Mouse (Mus musculus): ENCODE data around the gene Hsd17b12. TPM values are rescaled to one million over a fixed set of nuclear protein-coding genes. Genes with fewer than 3 reads are reported as not detected.

The Hsd17b12 gene
- polyA plus RNA-seq, 1 experiment from 2014 or later = 150 TPM

DNA sequence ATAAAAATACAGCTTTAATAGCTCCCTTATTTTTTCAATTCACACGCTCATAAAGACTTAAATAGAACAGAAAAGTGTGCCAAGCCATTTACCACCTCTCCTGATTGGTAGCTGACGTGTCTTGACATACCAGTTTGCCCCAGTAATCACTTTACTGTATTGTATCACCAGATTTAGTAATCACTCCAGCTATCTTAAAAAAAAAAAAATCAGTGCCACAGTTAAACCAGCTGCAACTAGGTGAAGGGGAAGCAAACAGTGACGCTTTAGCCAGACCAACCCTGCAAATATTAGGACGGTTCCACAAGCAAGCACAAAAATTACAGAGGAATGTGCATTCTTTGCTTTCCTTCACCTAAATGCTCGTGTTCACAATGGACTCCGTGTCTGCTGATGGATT, 4.4 kb upstream of the Hsd17b12 start:
- H3K4me1 ChIP-seq (ENCODE audit: control insufficient read depth, insufficient read depth, low read length) = 0 out of 2 replicates have a peak, but pooled peaks cover 2% of the 10 kb centered on the region
- no peaks in the 10 kb centered on the region for H3K27me3 ChIP-seq (ENCODE audit: control insufficient read depth, insufficient read depth, low read depth, low read length)
- H3K9ac ChIP-seq (ENCODE audit: low read depth, low read length) = no peak overlapping the region
- H3K36me3 ChIP-seq (ENCODE audit: control insufficient read depth, insufficient read depth, low read length) = no peaks in the 10 kb centered on the region
- H3K9me3 ChIP-seq (replicated peaks; ENCODE audit: control insufficient read depth, low read length, poor library complexity, severe bottlenecking) = no peaks in the 10 kb centered on the region
- no peak overlapping the region for H3K27ac ChIP-seq (ENCODE audit: low read length)
- H3K4me3 ChIP-seq (ENCODE audit: low read depth, low read length) = no peak overlapping the region
- no peak for ATAC-seq
- H3K4me2 ChIP-seq (ENCODE audit: low read length) = no peak overlapping the region
- WGBS = 75% methylated on average over 6 of the region's 6 CpGs

DNA sequence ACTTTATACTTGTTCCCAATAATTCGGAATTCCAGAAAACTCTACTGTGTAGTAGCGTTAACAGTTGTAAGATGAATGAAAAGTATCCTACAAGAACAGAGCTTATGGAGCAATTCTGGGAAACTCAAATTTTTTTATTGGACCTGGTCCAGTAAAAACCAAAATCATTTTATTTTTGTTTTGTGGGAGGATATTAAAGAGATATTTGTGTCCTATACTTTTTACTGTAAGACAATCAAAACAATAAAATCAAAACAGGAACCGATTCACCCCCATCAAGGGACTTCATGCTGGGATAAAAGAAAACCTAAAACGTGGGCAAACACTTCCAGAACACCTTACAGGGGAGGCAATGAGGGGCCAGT, 738 bp upstream of the Hsd17b12 start:
- WGBS = 24% methylated on average over 4 of the region's 4 CpGs
- peak; percentile 0; the same call in 1 of the 2 replicates for ATAC-seq

DNA sequence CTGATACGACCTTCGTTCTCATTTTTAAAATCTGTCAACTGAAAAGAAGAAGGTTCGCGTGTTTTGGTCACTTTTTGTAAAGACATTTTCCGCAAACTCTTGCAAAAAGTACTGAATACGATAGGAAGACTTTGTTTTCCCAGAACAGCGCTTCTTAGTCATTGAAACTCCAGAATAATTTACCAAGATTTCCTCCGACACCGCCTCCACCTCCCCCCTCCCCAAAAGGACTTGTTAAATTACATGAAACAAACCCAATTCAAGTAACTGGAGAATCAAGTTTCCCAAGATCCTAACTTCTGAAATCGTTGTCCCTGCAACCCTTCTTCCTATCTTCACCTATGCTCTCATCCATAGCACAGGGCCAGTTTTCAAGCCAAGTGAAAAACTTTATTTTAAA, 713 bp downstream of the Hsd17b12 start:
- H3K27ac ChIP-seq (ENCODE audit: low read length) = peak overlapping the region; percentile 88; the same call in 1 of the 2 replicates
- under 1% methylated on average over 10 of the region's 10 CpGs for WGBS
- no peak for ATAC-seq

More for the DNA sequence above, 738 bp upstream of the Hsd17b12 start:
- no peaks in the 10 kb centered on the region for H3K36me3 ChIP-seq (ENCODE audit: control insufficient read depth, insufficient read depth, low read length)
- H3K4me1 ChIP-seq (ENCODE audit: control insufficient read depth, insufficient read depth, low read length) = peaks cover 17% of the 10 kb centered on the region
- peak overlapping the region; percentile 61 for H3K4me2 ChIP-seq (ENCODE audit: low read length)
- H3K9ac ChIP-seq (ENCODE audit: low read depth, low read length) = 0 out of 2 replicates have a peak overlapping the region, but pooled peaks have one; percentile 52
- H3K27me3 ChIP-seq (ENCODE audit: control insufficient read depth, insufficient read depth, low read depth, low read length) = no peaks in the 10 kb centered on the region
- H3K4me3 ChIP-seq (ENCODE audit: low read depth, low read length) = peak overlapping the region; percentile 53
- peak overlapping the region; percentile 72 for H3K27ac ChIP-seq (ENCODE audit: low read length)
- H3K9me3 ChIP-seq (replicated peaks; ENCODE audit: control insufficient read depth, low read length, poor library complexity, severe bottlenecking) = no peaks in the 10 kb centered on the region

DNA sequence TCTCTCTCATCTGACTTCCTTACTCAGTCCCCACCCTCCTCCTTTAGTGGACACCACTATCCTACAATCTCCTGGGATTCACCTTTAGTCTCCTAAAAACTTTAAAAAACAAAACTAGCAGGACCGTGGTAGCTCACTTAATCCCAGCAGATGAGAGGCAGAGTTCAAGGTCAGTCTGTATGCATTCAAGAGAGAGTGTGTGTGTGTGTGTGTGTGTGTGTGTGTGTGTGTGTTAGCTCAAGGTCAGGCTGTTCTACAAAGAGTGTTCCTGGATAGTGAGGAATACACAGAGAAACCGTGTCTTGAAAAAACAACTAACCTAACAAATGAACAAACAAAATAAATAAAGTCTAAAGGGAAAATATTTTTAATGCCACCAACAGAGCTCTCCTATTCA, 12.6 kb downstream of the Hsd17b12 start:
- no peak overlapping the region for H3K4me3 ChIP-seq (ENCODE audit: low read depth, low read length)
- H3K9ac ChIP-seq (ENCODE audit: low read depth, low read length) = no peak overlapping the region
- WGBS = 80% methylated on average over 2 of the region's 2 CpGs
- no peaks in the 10 kb centered on the region for H3K36me3 ChIP-seq (ENCODE audit: control insufficient read depth, insufficient read depth, low read length)
- H3K4me1 ChIP-seq (ENCODE audit: control insufficient read depth, insufficient read depth, low read length) = no peaks in the 10 kb centered on the region
- no peaks in the 10 kb centered on the region for H3K9me3 ChIP-seq (replicated peaks; ENCODE audit: control insufficient read depth, low read length, poor library complexity, severe bottlenecking)
- no peak overlapping the region for H3K4me2 ChIP-seq (ENCODE audit: low read length)
- H3K27ac ChIP-seq (ENCODE audit: low read length) = no peak overlapping the region
- ATAC-seq = no peak
- H3K27me3 ChIP-seq (ENCODE audit: control insufficient read depth, insufficient read depth, low read depth, low read length) = no peaks in the 10 kb centered on the region

More for the DNA sequence above, 713 bp downstream of the Hsd17b12 start:
- Histone ChIP-seq H3K9ac (ENCODE audit: low read depth, low read length) (peak overlapping the region; percentile 82), H3K27me3 (ENCODE audit: control insufficient read depth, insufficient read depth, low read depth, low read length) (no peaks in the 10 kb centered on the region), H3K4me1 (ENCODE audit: control insufficient read depth, insufficient read depth, low read length) (peaks cover 19% of the 10 kb centered on the region), H3K9me3 (replicated peaks; ENCODE audit: control insufficient read depth, low read length, poor library complexity, severe bottlenecking) (no peaks in the 10 kb centered on the region), H3K36me3 (ENCODE audit: control insufficient read depth, insufficient read depth, low read length) (no peaks in the 10 kb centered on the region), H3K4me3 (ENCODE audit: low read depth, low read length) (peak overlapping the region; percentile 74), H3K4me2 (ENCODE audit: low read length) (peak overlapping the region; percentile 87)

DNA sequence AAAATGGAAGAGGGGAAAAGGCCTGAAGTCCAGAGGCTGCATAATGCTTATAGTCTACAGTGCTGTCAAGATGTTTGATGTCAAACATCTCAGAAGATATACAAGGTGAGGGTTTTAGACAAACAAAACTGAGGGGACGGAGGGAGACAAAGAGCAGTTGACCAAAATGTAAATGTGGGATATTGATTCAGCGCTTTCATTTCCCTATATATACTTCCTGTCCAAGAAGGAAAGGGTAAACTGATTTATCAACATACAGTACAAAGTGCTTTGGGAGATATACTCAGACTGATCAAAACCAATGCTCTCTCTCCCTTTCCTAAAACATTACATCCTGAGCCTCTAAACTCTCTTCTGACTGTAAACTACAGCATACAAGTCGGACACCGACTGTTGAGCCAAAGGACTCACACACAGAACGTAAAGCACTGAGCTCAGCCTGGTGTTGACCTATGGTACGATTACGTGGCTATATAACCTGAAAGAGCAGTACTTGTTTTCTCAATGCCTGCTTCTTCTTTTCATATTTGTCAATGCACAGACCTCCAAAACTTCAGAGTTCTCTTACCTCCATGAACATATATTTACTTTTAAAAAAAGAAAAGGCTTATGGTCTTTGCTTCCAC, 13.1 kb downstream of the Hsd17b12 start:
- ATAC-seq = no peak
- WGBS = 91% methylated on average over 7 of the region's 7 CpGs
- Histone ChIP-seq H3K27me3 (ENCODE audit: control insufficient read depth, insufficient read depth, low read depth, low read length) (no peaks in the 10 kb centered on the region), H3K36me3 (ENCODE audit: control insufficient read depth, insufficient read depth, low read length) (no peaks in the 10 kb centered on the region), H3K27ac (ENCODE audit: low read length) (no peak overlapping the region), H3K4me2 (ENCODE audit: low read length) (no peak overlapping the region), H3K9me3 (replicated peaks; ENCODE audit: control insufficient read depth, low read length, poor library complexity, severe bottlenecking) (no peaks in the 10 kb centered on the region), H3K4me1 (ENCODE audit: control insufficient read depth, insufficient read depth, low read length) (no peaks in the 10 kb centered on the region), H3K4me3 (ENCODE audit: low read depth, low read length) (no peak overlapping the region), H3K9ac (ENCODE audit: low read depth, low read length) (no peak overlapping the region)

DNA sequence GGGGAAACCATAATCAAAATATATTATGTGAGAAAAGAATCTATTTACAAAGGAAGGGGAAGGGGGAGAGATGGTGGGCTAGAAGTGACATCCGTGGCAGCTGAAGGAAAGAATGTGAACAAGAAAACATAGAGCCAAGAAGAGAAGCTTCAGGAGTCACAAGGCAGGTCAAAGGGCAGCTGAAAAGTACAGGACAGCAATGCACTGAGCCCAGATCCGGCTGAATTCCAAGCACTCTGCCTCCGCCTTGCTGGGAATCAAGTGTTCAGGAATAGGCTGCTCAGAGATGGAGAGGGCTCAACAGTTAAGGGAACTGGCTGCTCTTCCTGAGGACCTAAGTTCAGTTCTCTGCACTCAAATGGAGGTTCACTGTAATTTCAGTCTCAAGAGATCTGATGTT, 16.5 kb downstream of the Hsd17b12 start:
- H3K4me3 ChIP-seq (ENCODE audit: low read depth, low read length) = no peak overlapping the region
- H3K4me1 ChIP-seq (ENCODE audit: control insufficient read depth, insufficient read depth, low read length) = peaks cover 3% of the 10 kb centered on the region; the same call in 1 of the 2 replicates
- WGBS = 69% methylated on average over 3 of the region's 3 CpGs

DNA sequence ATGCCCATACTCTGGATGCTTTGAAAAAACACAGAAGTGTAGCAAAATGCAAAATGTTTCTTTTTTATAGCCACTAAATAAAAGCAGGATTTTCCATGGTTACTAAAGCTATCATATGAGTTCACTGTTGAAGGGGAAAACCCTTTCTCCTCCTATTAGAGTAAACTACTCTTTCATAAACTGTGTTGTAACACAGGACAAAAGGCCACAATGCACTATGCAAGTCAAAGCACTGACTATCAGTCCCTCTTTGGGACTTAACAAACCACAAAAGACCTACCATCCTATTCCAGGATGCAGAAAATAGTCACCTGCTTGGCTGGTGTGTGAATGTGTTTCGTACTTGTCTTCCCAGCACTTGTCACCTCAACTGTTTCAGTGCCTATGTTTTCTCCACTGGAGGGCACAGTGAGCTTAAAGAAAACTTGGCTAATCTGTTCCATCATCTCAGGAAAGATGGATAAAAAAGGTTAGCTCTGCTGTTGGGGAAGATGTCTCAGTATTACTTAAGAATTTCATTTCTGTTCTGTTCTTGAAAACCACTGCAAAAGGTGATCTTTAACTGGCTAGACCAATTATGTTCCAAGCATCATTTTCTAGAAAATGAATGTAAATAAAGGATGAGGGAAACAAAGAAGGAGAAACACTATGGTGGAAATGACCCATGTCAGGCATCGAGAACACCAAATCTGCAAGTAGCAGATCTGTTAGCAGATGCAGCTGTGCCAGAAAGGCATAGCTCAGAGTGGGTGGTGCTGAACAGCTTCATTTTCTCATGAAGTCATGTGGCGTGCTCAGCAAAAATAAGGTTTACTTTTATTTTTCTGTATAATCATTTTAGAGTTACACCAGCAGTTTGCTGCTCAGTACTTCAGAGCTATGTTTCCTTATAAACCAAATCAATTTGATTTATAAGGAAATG, 19.0 kb downstream of the Hsd17b12 start:
- 83% methylated on average over 3 of the region's 3 CpGs for WGBS
- Histone ChIP-seq H3K9me3 (replicated peaks; ENCODE audit: control insufficient read depth, low read length, poor library complexity, severe bottlenecking) (no peaks in the 10 kb centered on the region), H3K36me3 (ENCODE audit: control insufficient read depth, insufficient read depth, low read length) (no peaks in the 10 kb centered on the region), H3K4me2 (ENCODE audit: low read length) (no peak overlapping the region), H3K27me3 (ENCODE audit: control insufficient read depth, insufficient read depth, low read depth, low read length) (no peaks in the 10 kb centered on the region), H3K9ac (ENCODE audit: low read depth, low read length) (no peak overlapping the region), H3K4me3 (ENCODE audit: low read depth, low read length) (no peak overlapping the region), H3K4me1 (ENCODE audit: control insufficient read depth, insufficient read depth, low read length) (peaks cover 3% of the 10 kb centered on the region; the same call in 1 of the 2 replicates), H3K27ac (ENCODE audit: low read length) (no peak overlapping the region)
- no peak for ATAC-seq

More for the DNA sequence above, 16.5 kb downstream of the Hsd17b12 start:
- no peak overlapping the region for H3K9ac ChIP-seq (ENCODE audit: low read depth, low read length)
- H3K4me2 ChIP-seq (ENCODE audit: low read length) = no peak overlapping the region
- ATAC-seq = no peak
- no peak overlapping the region for H3K27ac ChIP-seq (ENCODE audit: low read length)
- no peaks in the 10 kb centered on the region for H3K36me3 ChIP-seq (ENCODE audit: control insufficient read depth, insufficient read depth, low read length)
- no peaks in the 10 kb centered on the region for H3K27me3 ChIP-seq (ENCODE audit: control insufficient read depth, insufficient read depth, low read depth, low read length)
- H3K9me3 ChIP-seq (replicated peaks; ENCODE audit: control insufficient read depth, low read length, poor library complexity, severe bottlenecking) = no peaks in the 10 kb centered on the region

DNA sequence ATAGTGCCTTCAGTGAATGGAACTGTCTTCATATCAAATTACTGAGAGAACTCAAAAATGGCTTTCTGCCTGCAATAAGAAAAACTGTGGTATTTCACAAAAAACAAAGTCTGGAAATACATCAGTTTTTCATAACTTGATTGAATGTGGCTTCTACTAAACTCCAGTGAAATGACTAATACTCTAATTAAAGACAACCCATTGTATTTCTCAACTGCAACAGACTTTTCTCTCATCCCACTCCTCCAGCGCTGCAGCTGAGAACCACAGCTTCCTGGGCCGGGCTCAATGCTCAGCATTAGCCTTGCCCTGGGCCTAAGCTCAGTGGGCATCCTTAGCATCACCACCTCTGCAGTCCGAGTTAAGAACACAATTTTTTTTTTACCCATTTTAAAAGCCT, 20.9 kb downstream of the Hsd17b12 start:
- WGBS = 96% methylated on average over 3 of the region's 3 CpGs
- no peaks in the 10 kb centered on the region for H3K9me3 ChIP-seq (replicated peaks; ENCODE audit: control insufficient read depth, low read length, poor library complexity, severe bottlenecking)
- ATAC-seq = no peak

DNA sequence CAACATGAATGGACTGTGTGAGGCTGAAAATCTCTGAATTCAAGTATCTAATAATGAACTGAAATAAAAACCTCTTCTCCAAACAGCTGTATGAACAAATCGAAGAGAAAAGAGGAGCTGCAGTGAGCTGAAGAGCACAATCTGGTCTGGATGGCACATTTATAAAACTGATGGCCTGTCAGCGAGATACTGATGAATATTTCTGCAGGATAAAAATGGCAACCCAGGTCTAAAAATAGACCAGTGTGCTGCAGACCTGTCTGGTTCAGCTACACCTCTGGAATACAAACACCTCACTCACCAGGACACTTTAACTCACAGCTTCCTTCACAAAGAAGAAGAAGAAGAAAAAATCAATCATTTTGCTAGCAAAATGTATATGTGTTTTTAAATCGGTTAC, 29.3 kb downstream of the Hsd17b12 start:
- H3K4me3 ChIP-seq (ENCODE audit: low read depth, low read length) = no peak overlapping the region
- peak overlapping the region; percentile 85 for H3K27ac ChIP-seq (ENCODE audit: low read length)
- no peak overlapping the region; the same call in 1 of the 2 replicates for H3K4me2 ChIP-seq (ENCODE audit: low read length)
- H3K9ac ChIP-seq (ENCODE audit: low read depth, low read length) = peak overlapping the region; percentile 32; the same call in 1 of the 2 replicates
- no peaks in the 10 kb centered on the region for H3K36me3 ChIP-seq (ENCODE audit: control insufficient read depth, insufficient read depth, low read length)
- 73% methylated on average over 3 of the region's 3 CpGs for WGBS
- peaks cover 9% of the 10 kb centered on the region for H3K4me1 ChIP-seq (ENCODE audit: control insufficient read depth, insufficient read depth, low read length)
- no peaks in the 10 kb centered on the region for H3K9me3 ChIP-seq (replicated peaks; ENCODE audit: control insufficient read depth, low read length, poor library complexity, severe bottlenecking)
- no peaks in the 10 kb centered on the region for H3K27me3 ChIP-seq (ENCODE audit: control insufficient read depth, insufficient read depth, low read depth, low read length)
- 0 out of 2 replicates have a peak, but pooled peaks have one; percentile 28 for ATAC-seq

More for the DNA sequence above, 20.9 kb downstream of the Hsd17b12 start:
- no peaks in the 10 kb centered on the region for H3K36me3 ChIP-seq (ENCODE audit: control insufficient read depth, insufficient read depth, low read length)
- H3K4me2 ChIP-seq (ENCODE audit: low read length) = no peak overlapping the region
- peaks cover 3% of the 10 kb centered on the region; the same call in 1 of the 2 replicates for H3K4me1 ChIP-seq (ENCODE audit: control insufficient read depth, insufficient read depth, low read length)
- no peak overlapping the region for H3K4me3 ChIP-seq (ENCODE audit: low read depth, low read length)
- no peaks in the 10 kb centered on the region for H3K27me3 ChIP-seq (ENCODE audit: control insufficient read depth, insufficient read depth, low read depth, low read length)
- H3K9ac ChIP-seq (ENCODE audit: low read depth, low read length) = no peak overlapping the region
- H3K27ac ChIP-seq (ENCODE audit: low read length) = no peak overlapping the region

Measured in midbrain, embryonic 16.5 days (tissue).